Mouse (Mus musculus) inflammation-experienced regulatory T-cells, adult 16 weeks (primary cell): Measurements from ENCODE around the gene Mrpl3. TPM values are rescaled to one million over a fixed set of nuclear protein-coding genes. Genes with fewer than 3 reads are reported as not detected.

Source experiments
- polyA plus RNA-seq: library from polyadenylated mRNA; unstranded; fragments of 100-300 nt; shearing (Covaris generic); gene quantifications from one replicate; pipeline ENCODE4 v1.2.1, GENCODE M21; 2017

Mrpl3 gene
- 61.6 TPM for polyA plus RNA-seq

DNA sequence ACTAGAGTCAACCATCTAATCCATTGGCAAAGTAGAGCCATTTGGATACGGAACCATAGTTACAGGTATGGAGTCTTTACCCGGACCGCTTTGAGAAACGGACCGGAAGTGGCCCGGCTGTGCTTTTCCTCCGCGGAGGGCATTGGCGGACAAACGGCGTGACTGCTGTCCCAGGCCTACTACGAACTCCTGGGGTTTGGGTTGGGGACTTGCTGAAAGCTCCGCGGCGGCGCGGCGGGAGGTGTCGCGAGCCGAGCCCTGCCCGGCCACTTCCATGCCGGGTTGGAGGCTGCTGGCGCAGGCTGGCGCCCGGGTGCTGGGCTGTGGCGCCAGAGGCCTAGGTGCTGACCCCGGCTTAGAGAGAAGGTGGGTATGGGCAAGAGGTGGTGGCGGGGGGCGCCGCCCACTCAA lies at the start of gene Mrpl3:
Gene Mrpl3, plus strand, starts transcription at position 93 of the 411 bp plus-strand sequence.

Other genes with a start within 250 kb of the Mrpl3 start
- gene Nudt16, start 78.6 kb downstream of the Mrpl3 start, polyA plus RNA-seq: 28.0 TPM
- gene 1700080E11Rik, start 91.9 kb downstream of the Mrpl3 start, polyA plus RNA-seq: not detected